Comparison of ENCODE assay signal across 8 mouse cellular contexts in the genomic region with DNA sequence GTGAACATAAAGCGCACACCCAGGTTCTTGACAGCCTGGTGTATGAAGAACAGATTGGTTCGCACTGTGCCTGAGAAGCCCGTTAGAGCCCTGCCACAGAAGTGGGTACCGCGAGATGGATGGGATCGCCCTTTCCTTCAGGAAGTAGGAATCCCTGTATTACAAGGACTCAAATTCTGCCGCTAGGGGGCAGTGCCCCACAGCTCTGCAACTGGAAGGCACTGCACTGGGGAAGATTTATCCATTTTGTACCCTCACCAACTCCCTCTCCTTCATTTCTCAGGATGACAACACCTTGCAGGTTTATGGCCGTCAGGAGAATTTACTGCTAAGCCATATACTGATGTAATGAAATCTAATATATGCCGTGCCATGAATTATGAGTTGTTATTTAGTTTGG.
DNase-seq lines count a peak whose midpoint lies in the region; ATAC-seq lines count a peak whose summit lies in the region.

No protein-coding gene starts in this region.

- peak; percentile 56 for DNase-seq in 3T3-L1 (ENCODE audit: low read depth, low spot score)
- DNase-seq in WW6 (ENCODE audit: low read depth, low spot score) = peak; percentile 34
- DNase-seq in gastrocnemius, postnatal 10 days = peak; percentile 77
- DNase-seq in liver, embryonic 11.5 days (ENCODE audit: low spot score) = peak; percentile 54
- peak; percentile 29 for DNase-seq in ovary, postnatal 10 days (ENCODE audit: low spot score)
- DNase-seq in thymus, postnatal 4 days = peak; percentile 74

- no peak overlapping the region for H3K4me3 ChIP-seq in kidney, embryonic 16.5 days (ENCODE audit: low read length)
- H3K4me3 ChIP-seq in liver, embryonic 11.5 days (ENCODE audit: low read depth, low read length) = no peak overlapping the region

- no peaks in the 10 kb centered on the region for H3K4me1 ChIP-seq in kidney, embryonic 16.5 days (ENCODE audit: insufficient read depth, low read length)
- H3K4me1 ChIP-seq in liver, embryonic 11.5 days (replicated peaks; ENCODE audit: control insufficient read depth, insufficient read depth, low read length) = no peaks in the 10 kb centered on the region

- H3K4me2 ChIP-seq in kidney, embryonic 16.5 days (replicated peaks; ENCODE audit: low read depth, low read length) = no peak overlapping the region
- H3K4me2 ChIP-seq in liver, embryonic 11.5 days = no peak overlapping the region

- peak; percentile 78 for ATAC-seq in common myeloid progenitor, adult 5-6 weeks (replicated peaks; ENCODE audit: low read depth, poor library complexity, severe bottlenecking)
- ATAC-seq in kidney, embryonic 16.5 days (ENCODE audit: low FRiP score, low TSS enrichment) = peak; percentile 51
- no peak; the same call in 1 of the 2 replicates for ATAC-seq in liver, embryonic 11.5 days (replicated peaks; ENCODE audit: low FRiP score)

- WGBS in kidney, embryonic 16.5 days = 37% methylated on average over 9 of the region's 9 CpGs
- WGBS in liver, embryonic 11.5 days = 32% methylated on average over 9 of the region's 9 CpGs

- H3K9me3 ChIP-seq in kidney, embryonic 16.5 days (ENCODE audit: low read length) = no peaks in the 10 kb centered on the region
- H3K9me3 ChIP-seq in liver, embryonic 11.5 days (ENCODE audit: control insufficient read depth, low read length) = no peaks in the 10 kb centered on the region

- no peaks in the 10 kb centered on the region for H3K36me3 ChIP-seq in kidney, embryonic 16.5 days (ENCODE audit: insufficient read depth, low read length)
- no peaks in the 10 kb centered on the region for H3K36me3 ChIP-seq in liver, embryonic 11.5 days (ENCODE audit: control insufficient read depth, insufficient read depth, low read length)

- no peaks in the 10 kb centered on the region for H3K27me3 ChIP-seq in kidney, embryonic 16.5 days (ENCODE audit: insufficient read depth, low read length)
- H3K27me3 ChIP-seq in liver, embryonic 11.5 days (replicated peaks; ENCODE audit: control insufficient read depth, insufficient read depth, low read length) = no peaks in the 10 kb centered on the region

- no peak overlapping the region for H3K9ac ChIP-seq in kidney, embryonic 16.5 days (replicated peaks; ENCODE audit: low read length)
- no peak overlapping the region for H3K9ac ChIP-seq in liver, embryonic 11.5 days (ENCODE audit: low read depth, low read length)

- H3K27ac ChIP-seq in kidney, embryonic 16.5 days (ENCODE audit: low read length) = no peak overlapping the region
- H3K27ac ChIP-seq in liver, embryonic 11.5 days (ENCODE audit: low read depth, low read length) = no peak overlapping the region
